ENCODE assay signal across 19 mouse cellular contexts in the genomic region with DNA sequence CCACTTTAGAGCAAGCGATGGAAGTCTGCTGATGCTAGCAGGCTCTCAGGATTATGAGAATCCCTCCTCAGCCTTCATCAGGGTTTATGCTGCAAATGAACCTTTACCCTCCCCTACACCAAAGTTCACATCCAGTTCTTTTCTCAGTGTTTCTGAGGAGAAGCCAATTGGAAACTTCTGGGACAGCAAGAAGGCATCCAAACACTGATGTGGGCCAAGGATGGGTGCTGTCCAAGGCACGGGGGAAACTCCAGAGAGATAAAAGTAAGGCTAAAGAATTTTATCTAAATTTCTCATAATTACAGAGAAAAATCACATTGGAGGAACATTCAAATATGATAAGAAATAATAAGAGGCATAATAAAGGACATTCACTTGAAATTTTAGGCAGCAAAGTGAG.
DNase-seq lines count a peak whose midpoint lies in the region; ATAC-seq and TF ChIP-seq lines count a peak whose summit lies in the region.
"Had no signal": no experiment of that assay in that cellular context is flagged by ENCODE, and none has a peak within 500 bp of the region (broad histone marks: within the 10 kb centered on the region; RNA-seq: fewer than 3 reads in every experiment).

No protein-coding gene starts in this region.

- no peaks in the 10 kb centered on the region for H3K4me1 ChIP-seq in liver, adult 2 months (ENCODE audit: control insufficient read depth, insufficient read depth, low read length)
- no peaks in the 10 kb centered on the region for H3K4me1 ChIP-seq in liver, embryonic 11.5 days (replicated peaks; ENCODE audit: control insufficient read depth, insufficient read depth, low read length)
- H3K4me1 ChIP-seq: embryonic facial prominence, embryonic 12.5 days; forebrain, embryonic 12.5 days; hindbrain, embryonic 13.5 days had no signal

- no peak overlapping the region for H3K9ac ChIP-seq in liver, adult 2 months (ENCODE audit: low read depth, low read length)
- H3K9ac ChIP-seq in liver, embryonic 11.5 days (ENCODE audit: low read depth, low read length) = no peak overlapping the region
- H3K9ac ChIP-seq: embryonic facial prominence, embryonic 12.5 days; forebrain, embryonic 12.5 days; hindbrain, embryonic 13.5 days had no signal

- no peak overlapping the region for H3K4me2 ChIP-seq in liver, embryonic 11.5 days
- H3K4me2 ChIP-seq: embryonic facial prominence, embryonic 12.5 days; forebrain, embryonic 12.5 days; hindbrain, embryonic 13.5 days had no signal

- H3K4me3 ChIP-seq in liver, adult 2 months (ENCODE audit: insufficient read depth, low read depth, low read length) = no peak overlapping the region
- H3K4me3 ChIP-seq in liver, embryonic 11.5 days (ENCODE audit: low read depth, low read length) = no peak overlapping the region
- H3K4me3 ChIP-seq: embryonic facial prominence, embryonic 12.5 days; forebrain, embryonic 12.5 days; hindbrain, embryonic 13.5 days had no signal

- H3K36me3 ChIP-seq in liver, adult 2 months (ENCODE audit: control insufficient read depth, insufficient read depth, low read length) = no peaks in the 10 kb centered on the region
- H3K36me3 ChIP-seq in liver, embryonic 11.5 days (ENCODE audit: control insufficient read depth, insufficient read depth, low read length) = no peaks in the 10 kb centered on the region
- H3K36me3 ChIP-seq: embryonic facial prominence, embryonic 12.5 days; forebrain, embryonic 12.5 days; hindbrain, embryonic 13.5 days had no signal

- intact Hi-C loops in heart, postnatal 14 days (cut with DNase I) = no loop called here

- no peaks in the 10 kb centered on the region for H3K79me2 ChIP-seq in liver, adult 2 months (ENCODE audit: control insufficient read depth, insufficient read depth, low read length)

- DNase-seq in heart, adult 11 months = peak; percentile 95
- no peak for DNase-seq in heart, postnatal 4 days
- peak; percentile 46 for DNase-seq in liver, adult 2 months (ENCODE audit: extremely low read depth, low read depth, low spot score)
- DNase-seq in liver = no peak
- DNase-seq in heart, postnatal 14 days = peak; percentile 14 to 35
- no peak for DNase-seq in liver, embryonic 11.5 days (ENCODE audit: low spot score)
- DNase-seq: adrenal gland, postnatal 14 days; cerebellum, adult 11-12 months; cerebellum, adult 9-10 months; cerebellum, postnatal 25 days; kidney, adult 11 months had no signal

- ATAC-seq in erythroid progenitor cell, adult 5-6 weeks (replicated peaks; ENCODE audit: low FRiP score, poor library complexity, severe bottlenecking) = no peak
- ATAC-seq in liver, embryonic 11.5 days (replicated peaks; ENCODE audit: low FRiP score) = no peak
- ATAC-seq: activated CD4-positive, CD25-positive, alpha-beta regulatory T cell, adult 4 months; forebrain, embryonic 16.5 days; hindbrain, postnatal 0 days; Patski had no signal

- no peaks in the 10 kb centered on the region for H3K9me3 ChIP-seq in liver, embryonic 11.5 days (ENCODE audit: control insufficient read depth, low read length)
- H3K9me3 ChIP-seq: embryonic facial prominence, embryonic 12.5 days; forebrain, embryonic 12.5 days; hindbrain, embryonic 13.5 days had no signal

- 65% methylated on average over 2 of the region's 2 CpGs for WGBS in liver, adult 2 months
- WGBS in liver, embryonic 11.5 days = 72% methylated on average over 2 of the region's 2 CpGs

- H3K27me3 ChIP-seq in liver, adult 2 months (ENCODE audit: control insufficient read depth, insufficient read depth, low read length) = no peaks in the 10 kb centered on the region
- H3K27me3 ChIP-seq in liver, embryonic 11.5 days (replicated peaks; ENCODE audit: control insufficient read depth, insufficient read depth, low read length) = no peaks in the 10 kb centered on the region
- H3K27me3 ChIP-seq: embryonic facial prominence, embryonic 12.5 days; forebrain, embryonic 12.5 days; hindbrain, embryonic 13.5 days had no signal

- TF ChIP-seq POLR2A in liver, adult 2 months (IDR thresholded peaks at IDR 0.05; ENCODE audit: extremely low read depth, insufficient read depth, low read length) = no peak

- H3K27ac ChIP-seq in liver, adult 2 months (replicated peaks; ENCODE audit: insufficient read depth, low read depth, low read length) = no peak overlapping the region
- H3K27ac ChIP-seq in liver, embryonic 11.5 days (ENCODE audit: low read depth, low read length) = no peak overlapping the region
- H3K27ac ChIP-seq: embryonic facial prominence, embryonic 12.5 days; forebrain, embryonic 12.5 days; hindbrain, embryonic 13.5 days; hindbrain, postnatal 0 days had no signal

- no peak for TF ChIP-seq CTCF in liver, adult 2 months (IDR thresholded peaks at IDR 0.05; ENCODE audit: low read depth, low read length)

Comparison
In these comparisons a context has a peak if more than half of its experiments do, and no peak if none do; other contexts are left out.
1. DNase-seq: peak in heart, adult 11 months (single experiment), liver, adult 2 months (single experiment) and heart, postnatal 14 days (2 of 2); none in heart, postnatal 4 days (single experiment), liver (single experiment) and liver, embryonic 11.5 days (single experiment).